Mouse (Mus musculus) liver, postnatal 0 days (tissue): ENCODE results near the gene Zfp583.

ENCODE experiments used
- CTCF ChIP-seq: sonication (generic); IDR thresholded peaks from 2 replicates; pipeline ENCODE4 v1.5.1; 2016; ENCODE audit warnings: antibody characterized with exemption, low read depth
- EP300 ChIP-seq: IDR thresholded peaks from 2 replicates; pipeline ENCODE4 v1.6.1; 2016; ENCODE audit warnings: antibody characterized with exemption, low read depth, mild to moderate bottlenecking

- no peak for TF ChIP-seq CTCF
- TF ChIP-seq EP300: no peak
Measured at GRCm38 (mm10) chr7:6344124-6344523, 13.0 kb upstream of the Zfp583 start.
